Mouse (Mus musculus) kidney, adult 2 months (tissue): ENCODE results near the gene P2rx2.

Experiments
- CTCF ChIP-seq: fragments of 200-500 bp; conservative IDR thresholded peaks from 2 replicates; pipeline ENCODE4 v1.5.1; 2011; ENCODE audit warnings: low read depth, mild to moderate bottlenecking, control low read depth, low read length, moderate library complexity, mixed read lengths; ENCODE audit not compliant: insufficient read depth, insufficient read length
- POLR2A ChIP-seq: fragments of 200-500 bp; IDR thresholded peaks from one replicate; pipeline ENCODE4 v1.6.1; 2011; ENCODE audit warnings: low read depth, low read length, control low read depth

DNA sequence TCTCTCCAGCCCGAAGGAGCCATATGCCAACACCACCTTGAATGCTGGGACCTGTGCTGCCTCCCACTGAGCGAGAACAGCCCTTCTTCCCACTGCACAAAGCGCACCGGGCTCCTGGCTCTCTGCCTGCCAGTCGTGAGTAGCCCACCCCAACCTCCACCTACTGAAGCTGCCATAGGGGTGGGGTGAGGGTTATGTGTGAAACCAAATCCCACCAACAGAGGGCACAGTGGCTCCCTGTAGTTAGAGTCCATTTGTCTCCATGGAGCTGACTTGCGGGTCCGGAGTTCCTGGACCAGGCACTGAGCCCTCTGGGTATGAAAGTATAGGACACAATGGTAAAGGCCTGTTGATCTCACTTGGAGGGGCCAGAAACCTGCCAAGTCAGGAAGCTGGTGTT, 11.7 kb upstream of the P2rx2 start:
- TF ChIP-seq POLR2A (no peak), CTCF (peak; percentile 60)
